Mouse (Mus musculus): Measurements from ENCODE around the gene Ptcd3. TPM values are rescaled to one million over a fixed set of nuclear protein-coding genes. Genes with fewer than 3 reads are reported as not detected.

Ptcd3 gene
- polyA plus RNA-seq (2012; rRNA removed): 23.1 and 26.1 TPM in 2 replicates

GRCm38 (mm10) chr6:71908481-71909381 is at the start of gene Ptcd3, which contains the start of gene Polr1a:
Gene Ptcd3 (minus strand): TSS chr6:71908750.
Gene Polr1a (plus strand): TSS chr6:71909053.

GRCm38 (mm10) chr6:71830690-71831580 is 77.6 kb downstream of the Ptcd3 start, which contains the start of gene Immt:
Gene Immt (plus strand): TSS chr6:71831331.

Other genes with a start within 250 kb of the Ptcd3 start
- gene Reep1, start 201.2 kb downstream of the Ptcd3 start, polyA plus RNA-seq (2012; rRNA removed): 2.9 TPM in 2 replicates
- gene Mrpl35, start 81.8 kb downstream of the Ptcd3 start, polyA plus RNA-seq (2012; rRNA removed): 10.8 and 11.8 TPM in 2 replicates
- gene Immt, start 77.4 kb downstream of the Ptcd3 start, polyA plus RNA-seq (2012; rRNA removed): 39.1 and 39.9 TPM in 2 replicates
- gene Polr1a, start 303 bp upstream of the Ptcd3 start, polyA plus RNA-seq (2012; rRNA removed): 7.8 and 8.5 TPM in 2 replicates
- 230 and 246 TPM in 2 replicates for gene St3gal5, start 188.8 kb upstream of the Ptcd3 start, polyA plus RNA-seq (2012; rRNA removed)